Mouse (Mus musculus): ENCODE measurements around the gene Impdh1.

DNA sequence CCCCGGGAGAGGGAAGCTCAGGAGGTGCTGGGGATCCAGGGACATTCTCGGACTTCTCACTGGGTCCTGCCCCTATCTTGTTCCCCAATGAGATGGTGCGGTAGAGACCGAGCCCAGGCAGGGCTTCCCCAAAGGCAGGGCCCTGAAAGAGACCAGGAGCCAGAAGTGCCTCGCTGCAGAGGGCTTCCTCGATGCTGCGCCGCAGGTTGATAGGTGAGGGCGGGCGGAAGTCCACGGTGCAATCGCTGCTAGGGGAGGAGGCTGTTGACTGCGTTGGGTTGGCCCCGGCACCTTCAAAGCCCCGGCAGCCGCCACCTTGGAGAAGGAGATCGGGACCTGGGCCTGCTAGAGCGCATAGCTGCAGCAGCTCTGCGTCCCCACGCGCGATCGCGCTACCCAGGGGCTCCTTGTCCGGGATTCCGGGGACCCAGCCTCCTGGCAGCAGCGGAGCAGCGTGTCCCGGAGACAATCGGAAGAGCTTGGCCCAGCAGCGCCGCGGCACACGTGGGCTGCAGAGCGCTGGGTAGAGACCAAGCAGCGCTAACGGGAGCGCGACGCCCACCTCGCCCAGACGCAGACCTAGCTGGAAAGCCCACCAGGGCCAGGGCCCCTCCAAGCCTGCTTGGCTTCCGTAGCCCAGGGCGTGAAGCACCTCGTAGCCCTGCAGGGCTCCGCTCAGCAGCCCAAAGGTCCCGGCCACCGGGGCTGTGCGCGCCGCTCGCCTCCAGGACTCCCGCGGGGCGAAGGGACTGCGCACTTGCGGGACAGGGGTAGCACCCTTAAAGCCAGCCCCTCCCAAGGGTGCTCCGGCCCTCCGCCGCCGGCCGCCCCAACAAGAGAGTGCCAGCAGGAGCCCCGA, 45.9 kb downstream of the Impdh1 start:
- no peak for TF ChIP-seq CTCF (IDR thresholded peaks at IDR 0.05; ENCODE audit: low read depth, low read length)
- no peak for TF ChIP-seq POLR2A (IDR thresholded peaks at IDR 0.05; ENCODE audit: insufficient read depth, low read length)

Measured in ES-Bruce4 (cell line).